Mouse (Mus musculus) thymus, adult 18-20 months (tissue): ENCODE measurements around the gene Ndufs8.
A peak's percentile ranks its signal among the peaks of the same experiment; 100 is the strongest.
"Not testable (repeated sequence)": the region's sequence is repeated elsewhere in the genome, so short reads cannot be mapped to it uniquely, and the experiment has no call there.

Experiments used
- DNase-seq, 2 experiments: peaks; one replicate each; pipeline ENCODE4 v3.0.0; 2022; ENCODE audit warnings: mixed read lengths in 2 of 2

Gene Ndufs8

DNA sequence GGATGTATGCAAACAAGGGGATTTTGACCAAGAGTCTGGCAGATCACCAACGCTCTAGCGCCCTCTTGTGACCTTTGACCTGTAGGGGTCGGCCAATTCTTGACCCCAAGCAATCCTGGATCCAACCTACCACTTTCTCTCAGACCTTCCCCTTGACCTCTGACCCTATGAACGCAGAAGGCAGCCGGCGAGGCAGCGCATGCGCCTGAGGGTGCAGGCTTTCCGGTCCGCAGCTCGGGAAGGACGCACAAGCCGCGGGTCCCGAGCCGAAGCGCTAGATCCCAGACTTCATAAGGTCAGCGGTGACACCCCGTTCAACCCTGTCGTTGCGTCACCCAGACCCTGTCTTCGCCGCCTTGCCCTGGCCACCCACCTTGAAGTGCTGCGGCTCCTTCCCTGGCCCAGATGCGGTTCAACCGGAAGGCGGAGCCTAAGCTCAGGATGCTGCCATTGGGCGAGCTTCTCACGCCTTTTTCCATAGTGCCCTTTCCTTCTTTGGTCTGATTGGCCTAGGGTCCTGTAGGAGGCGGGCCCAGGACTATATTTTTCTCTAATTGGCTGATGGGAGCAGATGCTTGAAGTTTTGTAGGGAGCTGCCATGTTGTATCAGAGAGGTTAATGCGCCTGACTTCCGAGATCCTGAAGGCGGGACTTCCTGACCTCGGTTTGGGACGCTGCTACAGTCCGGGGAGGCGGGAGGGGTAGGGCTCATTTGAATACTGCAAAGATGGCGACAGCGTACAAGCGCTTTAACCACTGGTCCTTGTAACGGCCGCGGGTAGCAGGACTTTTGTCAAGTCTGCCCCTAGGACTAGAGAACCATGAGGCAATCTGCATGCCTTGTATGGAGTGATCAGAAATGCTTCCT, at the start of gene Ndufs8:
Gene Ndufs8, minus strand, starts transcription at position 438 of the 868 bp plus-strand sequence.
- peak; percentile 86 to 96 for DNase-seq

DNA sequence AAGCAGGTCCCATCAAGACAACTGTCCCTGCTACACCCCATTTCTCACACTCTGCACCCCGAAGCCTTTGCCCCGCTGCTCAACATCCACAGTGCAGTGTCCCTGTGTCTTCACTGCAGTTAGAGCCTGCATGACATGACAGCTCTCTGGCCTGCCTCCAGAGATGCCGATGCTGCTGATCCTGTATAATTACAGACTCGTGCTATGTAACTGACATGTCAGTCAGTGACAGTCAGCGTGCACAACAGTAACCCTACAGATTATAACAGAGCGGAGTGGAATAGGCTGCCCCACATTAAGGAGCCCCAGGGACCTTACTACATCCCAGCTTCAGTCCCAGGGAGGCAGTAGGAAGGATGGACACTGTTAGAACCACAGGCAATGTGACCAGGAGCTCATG, 49.2 kb upstream of the Ndufs8 start:
- not testable (repeated sequence) for DNase-seq

GRCm38 (mm10) chr19:3960211-3960610, 47.6 kb upstream of the Ndufs8 start:
- no peak for DNase-seq

GRCm38 (mm10) chr19:3959030-3959429, 46.5 kb upstream of the Ndufs8 start:
- no peak for DNase-seq

DNA sequence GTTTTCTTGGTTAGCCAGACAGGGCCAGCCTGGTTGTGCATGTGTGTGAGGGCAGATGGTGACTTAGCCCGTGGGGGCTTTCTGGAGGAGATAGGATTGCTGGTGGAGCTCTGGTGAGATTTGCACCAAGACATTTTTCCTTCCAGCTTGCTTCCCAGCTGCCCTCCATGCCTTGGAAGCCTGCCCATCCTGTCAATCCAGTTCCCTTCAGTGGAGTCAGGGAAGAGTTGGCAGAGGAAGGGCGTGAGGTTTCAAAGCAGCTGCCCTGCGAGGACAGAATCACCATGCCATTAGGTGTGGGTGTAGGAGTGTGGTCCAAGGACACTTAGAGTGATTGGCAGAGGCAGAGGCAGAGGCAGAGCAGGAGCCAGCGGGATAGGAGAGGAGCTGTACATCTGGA, 45.9 kb upstream of the Ndufs8 start, which contains the start of gene Aldh3b3:
Gene Aldh3b3, plus strand, starts transcription at position 176 of the 400 bp plus-strand sequence.
- no peak for DNase-seq

- not testable (repeated sequence) for DNase-seq
Observed at GRCm38 (mm10) chr19:3957296-3958036, 44.9 kb upstream of the Ndufs8 start.

DNA sequence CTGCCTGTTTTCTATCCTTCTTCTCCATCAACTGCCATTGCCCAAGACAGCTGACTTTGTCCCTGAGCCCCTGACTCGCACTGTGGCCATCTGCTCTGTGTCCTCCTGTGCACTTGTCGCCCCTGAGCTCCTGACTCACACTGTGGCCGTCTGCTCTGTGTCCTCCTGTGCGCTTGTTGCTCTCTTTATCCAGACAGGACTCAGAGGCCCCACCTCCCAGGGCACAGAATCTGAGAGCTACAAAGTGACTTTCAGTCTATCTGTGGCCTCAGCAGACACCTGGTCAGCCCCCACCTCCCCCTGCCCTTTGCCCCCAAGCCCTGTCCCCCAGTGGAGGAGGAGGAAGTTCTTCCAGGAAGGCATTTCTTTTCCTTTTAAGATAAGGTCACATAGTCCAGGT, 43.2 kb upstream of the Ndufs8 start:
- no peak for DNase-seq

GRCm38 (mm10) chr19:3955033-3955432, 42.5 kb upstream of the Ndufs8 start:
- no peak for DNase-seq

DNA sequence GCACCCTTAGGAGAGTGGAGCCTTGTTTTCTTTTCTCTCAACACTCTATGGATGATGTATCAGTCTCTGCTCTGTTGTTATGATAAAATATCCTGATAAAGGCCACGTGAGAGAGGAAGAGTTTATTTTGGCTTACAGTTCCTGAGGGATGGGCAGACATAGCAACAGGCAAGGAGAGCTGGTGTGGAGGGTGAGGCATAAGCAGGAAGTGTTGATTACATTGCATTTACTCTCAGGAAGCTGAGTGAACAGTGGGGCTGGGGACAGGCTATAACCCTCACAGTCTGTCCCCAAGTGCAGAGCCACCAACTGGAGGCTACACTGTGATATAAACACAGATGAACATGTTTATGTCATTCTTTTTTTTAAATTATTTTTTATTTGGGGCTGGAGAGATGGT, 39.5 kb upstream of the Ndufs8 start:
- DNase-seq, result no peak

DNA sequence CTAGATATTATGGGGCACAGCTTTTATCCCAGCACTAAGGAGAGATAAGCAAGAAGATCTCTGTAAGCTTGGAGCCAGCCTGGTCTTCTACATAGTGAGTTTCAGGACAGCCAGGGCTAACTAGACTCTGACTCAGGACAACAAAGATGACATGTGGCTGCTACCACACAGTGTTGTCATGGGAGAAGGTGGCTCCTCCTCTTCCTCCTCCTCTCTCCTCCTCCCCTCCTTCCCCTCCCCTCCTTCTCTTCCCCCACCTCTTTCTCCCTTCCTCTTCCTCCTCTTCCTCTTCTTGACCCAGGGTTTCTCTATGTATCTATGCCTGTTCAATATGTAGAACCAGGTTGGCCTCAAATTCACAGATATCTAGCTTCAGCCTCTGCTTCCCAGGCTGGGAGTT, 38.9 kb upstream of the Ndufs8 start:
- no peak for DNase-seq

GRCm38 (mm10) chr19:3950331-3950730, 37.8 kb upstream of the Ndufs8 start:
- DNase-seq, result no peak

DNA sequence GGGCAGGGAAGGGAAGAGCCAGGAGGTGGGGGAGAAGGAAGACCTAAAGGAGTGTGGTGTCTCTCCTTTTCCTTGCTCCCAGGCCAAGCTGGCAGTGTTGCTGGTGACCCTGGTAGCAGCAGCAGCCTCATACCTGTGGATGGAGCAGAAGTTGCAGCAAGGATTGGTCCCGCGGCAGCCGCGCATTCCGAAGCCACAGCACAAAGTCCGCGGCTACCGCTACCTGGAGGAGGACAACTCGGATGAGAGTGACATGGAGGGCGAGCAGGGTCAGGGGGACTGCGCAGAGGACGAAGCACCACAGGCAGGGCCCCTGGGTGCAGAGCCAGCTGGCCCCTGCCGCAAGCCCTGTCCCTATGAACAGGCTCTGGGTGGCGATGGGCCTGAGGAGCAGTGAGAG, 36.0 kb upstream of the Ndufs8 start:
- no peak for DNase-seq

DNA sequence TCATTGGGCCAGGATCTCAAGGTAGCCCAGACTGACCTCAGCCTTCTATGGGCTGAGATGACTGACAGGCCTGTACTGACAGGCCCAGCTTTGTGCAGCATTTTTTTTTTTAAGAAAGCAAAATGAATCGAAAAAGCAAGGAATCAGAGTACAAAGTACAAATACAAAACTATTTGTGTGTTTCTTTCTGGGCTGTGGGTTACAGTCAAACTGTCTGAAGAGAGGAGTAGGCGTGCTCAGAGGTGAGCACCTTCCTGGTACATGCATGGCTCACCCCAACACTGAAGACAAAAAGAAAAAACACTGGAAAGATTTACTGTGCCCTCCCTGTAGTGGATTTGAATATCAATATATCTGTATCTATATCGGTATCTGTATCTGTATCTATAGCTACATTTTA, 35.2 kb upstream of the Ndufs8 start:
- DNase-seq, result no peak

GRCm38 (mm10) chr19:3946715-3947114, 34.1 kb upstream of the Ndufs8 start:
- DNase-seq, result peak in 1 of 2 experiments; percentile 36

DNA sequence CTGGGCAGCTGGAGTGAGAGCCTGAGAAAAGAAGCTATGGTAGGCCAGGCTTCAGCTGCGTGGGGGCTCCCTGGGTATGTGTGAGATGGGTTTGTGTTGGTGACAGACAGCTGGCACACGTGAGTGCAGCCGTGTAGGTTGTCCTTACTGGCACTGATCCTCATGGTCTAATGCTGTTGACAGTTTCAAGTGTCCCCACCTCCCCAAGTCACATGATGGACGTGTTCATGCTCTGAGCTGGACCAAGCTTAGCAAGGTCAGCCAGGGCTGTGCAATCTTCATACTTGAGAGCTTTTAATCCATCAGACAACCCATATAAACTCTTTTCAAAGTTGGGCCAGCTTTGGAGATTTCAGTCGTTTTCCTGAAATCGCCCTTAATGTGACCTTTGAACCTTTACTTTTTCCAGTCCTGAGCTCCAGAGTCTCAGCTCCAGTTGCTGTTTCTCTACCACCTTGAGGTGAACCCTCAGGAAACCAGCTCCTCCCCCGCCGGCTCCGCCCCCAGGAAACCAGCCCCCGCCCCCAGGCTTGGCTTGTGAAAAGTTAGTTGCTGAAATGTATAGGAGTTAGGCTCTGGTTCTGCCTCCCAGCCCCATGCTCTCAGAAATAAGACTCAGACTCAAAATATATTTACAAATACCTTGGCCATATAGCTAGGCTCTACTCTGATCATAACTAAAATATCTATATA, 33.4 kb upstream of the Ndufs8 start:
- peak; percentile 45 for DNase-seq

DNA sequence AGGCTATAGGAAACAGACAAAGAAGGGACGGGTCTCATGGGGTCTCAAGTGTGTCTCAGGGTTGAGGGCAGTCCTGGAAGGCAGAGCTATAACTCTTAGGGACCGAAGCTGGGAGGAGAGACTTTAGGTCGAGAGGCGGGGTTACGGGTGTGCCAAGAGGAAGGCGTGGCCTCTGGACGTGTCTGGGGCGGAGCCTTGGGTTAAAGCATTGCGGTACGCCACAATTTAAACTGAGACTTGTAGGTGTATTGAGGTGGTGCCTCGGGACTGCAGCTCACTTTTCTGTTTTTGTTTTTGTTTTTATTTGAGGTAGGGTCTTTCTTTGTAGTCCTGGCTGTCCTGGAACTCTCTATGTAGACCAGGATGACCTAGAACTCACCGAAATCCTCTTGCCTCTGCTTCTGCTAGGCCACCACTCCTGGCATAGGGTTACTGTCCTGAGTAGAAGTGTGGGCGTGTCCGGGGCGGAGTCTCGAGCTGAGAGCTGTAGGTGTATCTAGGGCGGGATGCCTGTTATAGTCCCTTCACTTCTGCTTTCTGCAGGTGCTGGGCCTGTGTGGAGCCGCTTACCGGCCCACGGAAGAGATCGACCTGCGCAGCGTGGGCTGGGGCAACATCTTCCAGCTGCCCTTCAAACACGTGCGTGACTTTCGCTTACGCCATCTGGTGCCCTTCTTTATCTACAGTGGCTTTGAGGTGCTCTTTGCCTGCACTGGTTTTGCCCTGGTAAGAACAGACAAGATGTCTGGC, 30.6 kb upstream of the Ndufs8 start:
- DNase-seq, result peak in 1 of 2 experiments; percentile 55

GRCm38 (mm10) chr19:3942315-3942714, 29.7 kb upstream of the Ndufs8 start:
- no peak for DNase-seq

DNA sequence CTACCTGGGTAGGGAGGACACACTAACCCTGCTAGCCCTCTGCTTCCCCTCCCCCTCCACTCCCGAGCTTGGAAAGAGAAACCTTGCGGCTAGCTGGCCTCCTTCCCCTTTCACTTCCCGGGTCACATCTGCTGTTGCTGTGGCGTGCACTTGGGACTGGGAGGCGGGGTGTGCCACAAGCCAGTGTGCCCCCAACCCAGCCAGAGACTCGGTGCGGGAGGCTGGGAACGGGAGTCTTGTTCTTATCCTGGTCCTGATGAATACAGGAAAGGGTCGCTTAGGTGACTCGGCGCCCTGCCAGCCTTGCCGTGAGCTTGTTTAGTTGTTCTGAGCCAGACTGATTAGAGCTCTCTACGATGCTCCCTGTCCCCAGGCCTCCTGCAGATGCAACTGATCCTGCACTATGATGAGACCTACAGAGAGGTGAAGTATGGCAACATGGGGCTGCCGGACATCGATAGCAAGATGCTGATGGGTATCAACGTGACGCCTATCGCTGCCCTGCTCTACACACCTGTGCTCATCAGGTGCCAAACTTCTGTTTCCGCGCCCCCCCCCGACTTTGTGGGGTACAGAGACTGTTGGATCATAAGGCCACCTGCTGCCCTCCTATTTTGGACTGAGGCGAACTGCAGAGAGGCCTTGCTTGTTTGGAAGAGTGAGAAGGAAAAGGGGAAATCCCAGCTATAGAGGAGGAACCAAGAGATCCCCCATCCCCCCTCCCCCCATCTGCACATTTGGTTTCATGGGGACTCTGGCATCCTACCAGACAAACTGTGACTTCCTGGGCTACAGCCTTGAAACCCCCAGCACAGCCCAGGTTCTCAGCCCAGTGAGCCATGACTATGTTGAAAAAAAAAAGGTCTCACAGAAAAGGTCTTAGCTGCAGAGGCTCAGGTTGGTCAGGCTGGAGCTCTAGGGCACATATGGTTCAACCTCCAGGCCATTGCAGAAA, 23.6 kb upstream of the Ndufs8 start:
- peak in 1 of 2 experiments; percentile 60 for DNase-seq

DNA sequence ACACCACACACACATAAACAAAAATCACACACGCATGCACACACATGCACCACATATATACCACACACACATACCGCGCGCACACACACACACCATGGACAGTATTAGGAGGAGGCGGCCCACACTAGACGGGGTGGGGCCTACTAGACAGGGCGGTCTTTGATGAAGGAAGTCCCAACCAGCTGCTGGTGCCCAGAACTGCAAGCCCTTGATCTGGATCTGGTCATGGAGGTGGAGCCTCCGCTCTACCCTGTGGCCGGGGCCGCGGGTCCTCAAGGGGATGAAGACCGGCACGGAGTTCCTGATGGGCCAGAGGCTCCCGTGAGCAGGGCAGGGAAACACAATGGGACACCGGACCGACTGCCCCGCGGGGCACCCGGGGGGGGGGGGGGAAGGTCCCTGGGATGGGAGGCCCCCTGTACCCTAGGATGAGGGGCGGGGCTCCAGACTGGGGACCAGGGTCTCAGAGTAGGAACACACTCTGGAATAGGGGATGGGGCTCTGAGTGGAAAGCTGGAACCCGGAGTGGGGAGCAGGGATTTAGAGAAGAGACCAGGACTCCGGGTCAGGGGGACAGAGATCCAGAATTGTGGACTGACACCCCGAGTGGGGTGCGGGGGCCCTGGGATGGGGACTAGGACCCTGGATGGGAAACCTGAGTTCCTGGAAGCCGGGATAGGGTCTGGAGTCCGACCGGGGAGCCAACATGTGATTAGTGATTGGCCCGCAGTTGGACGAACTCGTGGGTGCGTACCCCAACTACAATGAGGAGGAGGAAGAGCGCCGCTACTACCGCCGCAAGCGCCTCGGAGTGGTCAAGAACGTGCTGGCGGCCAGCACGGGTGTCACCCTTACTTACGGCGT, 22.7 kb upstream of the Ndufs8 start, which contains the start of gene Unc93b1:
Gene Unc93b1, plus strand, starts transcription at position 155 of the 864 bp plus-strand sequence.
- DNase-seq, result peak in 1 of 2 experiments; percentile 52

- DNase-seq, result no peak
Observed at GRCm38 (mm10) chr19:3931716-3932115, 19.1 kb upstream of the Ndufs8 start.
